Mouse (Mus musculus) kidney, postnatal 10 days (tissue): ENCODE results near the gene Btbd8.

Experiments used
- DNase-seq: peaks from one replicate; pipeline ENCODE4 v3.0.0; 2021; ENCODE audit warnings: mixed read lengths

Gene Btbd8

DNA sequence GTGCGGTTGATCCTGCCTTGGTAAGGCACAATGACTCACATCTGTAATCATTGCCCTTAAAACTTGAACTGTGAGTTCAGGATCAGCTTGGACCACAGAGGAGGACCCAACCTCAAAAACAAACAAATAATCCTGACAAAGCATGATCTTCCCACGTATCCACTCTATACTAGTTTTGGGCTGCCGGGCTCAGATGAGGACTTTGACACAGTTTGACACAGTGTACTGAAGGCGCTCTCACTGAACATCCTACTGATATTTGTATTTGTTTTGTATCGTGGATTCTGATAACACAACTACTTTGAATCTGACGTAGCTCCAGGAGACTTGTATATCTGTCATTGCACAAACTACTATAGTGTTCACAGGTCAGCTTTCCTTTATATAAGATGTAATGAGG lies 83.6 kb downstream of the Btbd8 start:
- no peak for DNase-seq

DNA sequence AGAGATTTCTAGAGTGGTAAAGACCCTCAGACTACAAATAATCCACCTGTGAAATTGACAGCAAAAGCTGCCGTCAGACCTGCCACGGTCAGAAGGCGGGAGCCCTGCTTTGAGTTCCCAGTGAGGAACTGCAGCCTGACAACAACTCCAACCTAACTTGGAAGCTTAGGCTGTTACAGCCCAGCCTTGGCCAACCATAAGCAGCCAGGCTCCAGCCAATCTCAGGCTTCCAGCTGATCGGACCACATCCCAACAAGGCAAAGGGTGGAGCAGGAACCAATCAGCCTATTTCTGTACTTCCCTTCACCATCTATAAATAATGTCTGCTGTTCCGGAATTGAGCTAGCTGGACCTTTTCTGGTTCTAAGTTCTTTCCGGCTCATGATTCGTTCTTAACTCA lies 84.1 kb downstream of the Btbd8 start:
- DNase-seq: peak; percentile 45

DNA sequence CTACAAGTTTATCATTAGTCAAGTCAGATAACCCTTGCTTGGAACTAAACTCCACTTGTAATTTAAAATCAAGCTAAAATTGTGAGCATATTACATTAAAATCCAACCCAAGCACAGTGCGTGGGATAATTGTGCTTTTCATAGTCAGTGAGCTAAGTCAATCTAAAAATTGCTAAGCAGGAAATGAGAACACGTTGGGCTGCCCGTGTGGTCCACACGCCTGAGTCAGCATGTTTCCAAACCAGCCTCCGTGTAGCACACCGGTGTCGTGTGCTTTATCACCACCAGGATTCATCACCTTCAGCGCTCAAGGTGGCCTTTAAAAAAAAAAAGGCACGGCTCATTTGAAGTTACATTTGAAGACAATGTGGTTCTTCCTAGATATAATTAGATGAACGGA lies 86.5 kb downstream of the Btbd8 start:
- DNase-seq: no peak

DNA sequence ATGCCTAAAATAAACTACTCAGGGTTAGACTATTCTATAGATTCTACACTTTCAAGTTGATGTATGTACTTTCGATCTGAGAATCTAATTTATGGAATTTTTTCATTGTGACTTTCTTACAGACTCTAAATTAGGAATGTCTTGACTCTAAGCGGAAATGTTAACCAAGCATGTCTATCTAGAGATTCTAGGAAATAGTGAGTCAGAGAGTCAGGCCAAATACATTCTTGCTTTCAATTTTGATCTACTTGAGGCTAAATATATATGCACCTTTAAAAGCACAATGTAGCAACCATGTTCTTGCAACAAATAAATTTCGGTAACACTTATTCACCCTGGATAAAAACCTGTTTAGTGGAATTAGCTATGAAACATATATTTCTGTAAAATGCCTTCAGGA lies 91.1 kb downstream of the Btbd8 start:
- no peak for DNase-seq

DNA sequence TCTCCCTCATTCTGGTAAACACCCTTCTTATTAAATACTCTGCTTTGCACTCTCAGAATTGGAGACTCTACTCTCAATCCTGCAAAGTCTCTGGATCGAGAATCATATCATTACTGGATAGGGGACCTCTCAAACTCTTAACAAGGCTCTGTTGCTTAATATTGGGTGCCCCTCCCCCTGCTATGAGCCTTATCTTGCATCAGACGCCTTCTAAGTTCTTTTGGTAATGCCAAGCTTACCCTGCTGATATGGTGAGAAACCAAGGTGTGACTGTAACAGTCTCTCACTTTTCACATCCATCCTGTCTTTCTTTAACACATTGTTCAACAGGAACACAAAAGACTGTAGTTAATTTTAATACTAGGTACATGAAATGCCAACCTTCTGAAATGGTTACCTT lies 95.8 kb downstream of the Btbd8 start:
- no peak for DNase-seq

DNA sequence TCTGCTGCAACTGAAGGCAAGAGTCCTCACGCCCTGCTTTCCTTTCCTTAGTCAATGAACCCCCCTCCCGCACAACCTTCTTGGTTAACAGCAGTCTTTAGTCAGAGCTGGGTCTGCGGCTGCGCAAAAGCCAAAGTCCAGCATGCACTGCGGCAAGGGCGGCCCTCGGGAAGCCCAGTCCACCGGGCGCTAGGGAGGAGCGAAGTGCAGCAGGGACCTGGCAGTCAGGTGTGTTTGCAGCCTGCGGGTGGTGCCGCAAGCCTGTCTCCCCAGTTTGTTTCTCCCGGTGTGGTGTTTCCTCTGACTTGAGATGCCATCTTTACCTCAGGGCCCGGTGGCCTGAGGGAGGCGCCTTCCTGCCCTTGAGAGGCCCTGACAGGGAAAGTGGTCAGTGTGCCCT lies 96.8 kb downstream of the Btbd8 start, which contains the start of gene 1700028K03Rik:
Gene 1700028K03Rik (plus strand): TSS at position 129 of the 400 bp plus-strand sequence.
- no peak for DNase-seq

DNA sequence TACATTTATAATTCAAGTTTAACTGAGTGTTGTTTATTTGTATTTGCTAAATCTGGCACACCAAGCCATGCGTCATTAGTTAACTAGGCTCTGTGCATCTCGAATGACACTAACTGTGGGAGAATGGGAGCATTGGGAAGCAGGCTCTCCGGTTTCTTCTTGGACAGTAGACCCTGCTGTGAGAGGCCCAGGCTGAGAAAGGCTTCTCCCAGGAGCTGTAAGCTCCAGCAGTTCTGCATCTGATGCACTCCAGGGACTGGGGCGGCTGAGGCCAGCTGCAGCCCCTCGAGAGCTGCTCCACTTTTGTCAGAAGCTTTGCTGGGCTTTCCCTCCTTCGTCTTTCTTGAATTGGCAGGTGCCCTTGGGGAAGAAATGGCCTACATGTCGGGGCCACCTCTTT lies 103.9 kb downstream of the Btbd8 start:
- no peak for DNase-seq

DNA sequence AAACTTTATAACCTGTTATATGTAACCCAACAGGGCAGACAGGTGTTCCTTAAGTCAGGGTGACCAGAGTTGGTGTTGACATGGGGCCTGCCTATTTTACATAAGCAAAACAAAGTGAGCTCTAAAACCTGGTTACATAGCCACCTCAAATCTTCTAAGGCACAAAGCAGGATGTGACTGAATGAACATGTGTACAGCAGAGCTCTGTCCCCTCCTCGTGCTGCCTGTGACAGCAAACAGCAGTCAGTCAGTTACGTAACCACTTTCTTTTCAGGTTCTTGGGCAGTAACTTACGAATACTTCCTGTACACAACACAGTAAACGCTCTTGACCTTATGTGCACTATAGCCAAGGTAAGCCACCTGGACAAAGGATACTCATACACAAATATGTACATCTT lies 108.1 kb downstream of the Btbd8 start:
- no peak for DNase-seq

GRCm38 (mm10) chr5:107547955-107548354 lies 110.2 kb downstream of the Btbd8 start:
- DNase-seq: no peak

DNA sequence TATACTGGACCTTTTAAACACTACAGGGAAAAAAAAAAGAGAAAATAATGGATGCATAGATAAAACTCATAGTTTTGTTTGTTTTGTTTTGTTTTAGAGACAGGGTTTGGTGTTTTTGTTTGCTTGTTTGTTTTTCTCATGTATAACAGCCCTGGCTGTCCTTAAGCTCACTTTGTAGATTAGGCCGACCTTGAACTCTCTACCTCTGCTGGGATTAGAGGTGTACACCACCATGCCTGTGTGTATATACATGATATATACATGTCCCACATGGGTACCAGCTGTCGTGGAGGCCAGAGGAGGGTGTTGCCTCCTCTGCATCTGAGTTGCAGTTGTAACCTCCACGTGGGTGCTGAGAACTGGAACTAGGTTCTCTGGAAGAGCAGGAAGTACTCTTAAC lies 110.6 kb downstream of the Btbd8 start:
- DNase-seq: no peak

- DNase-seq: no peak
Observed at GRCm38 (mm10) chr5:107554336-107554735, 116.5 kb downstream of the Btbd8 start.

DNA sequence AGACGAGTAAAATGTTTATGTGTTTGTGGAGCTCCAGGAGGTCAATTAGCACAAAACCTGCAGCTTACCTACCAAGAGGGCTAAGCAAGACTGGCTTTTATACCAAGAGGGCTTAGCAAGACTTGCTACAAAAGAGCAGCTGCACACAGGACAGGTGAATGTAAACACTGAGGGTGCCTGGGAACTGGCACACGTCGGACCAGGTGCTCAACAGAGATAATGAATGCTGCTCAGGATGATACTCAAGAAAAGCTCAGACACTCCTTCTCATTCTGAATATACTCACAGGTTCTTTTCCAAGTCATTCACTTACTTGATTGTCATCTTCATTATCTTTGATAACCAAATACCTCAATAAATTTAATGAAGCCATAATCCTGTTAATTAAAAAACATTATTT lies 119.2 kb downstream of the Btbd8 start:
- no peak for DNase-seq
